Mouse (Mus musculus) liver, adult 2 months (tissue): ENCODE data around the gene Aifm3. TPM values are rescaled to one million over a fixed set of nuclear protein-coding genes. Genes with fewer than 3 reads are reported as not detected.
A peak's percentile ranks its signal among the peaks of the same experiment; 100 is the strongest.
"Not testable (repeated sequence)": the region's sequence is repeated elsewhere in the genome, so short reads cannot be mapped to it uniquely, and the experiment has no call there.

Experiments
- DNase-seq: peaks from one replicate; pipeline ENCODE4 v3.0.0-alpha.2; 2011; ENCODE audit warnings: low read depth, low spot score; ENCODE audit errors: extremely low read depth
- H3K27ac ChIP-seq: fragments of 200-500 bp; replicated peaks from 2 replicates; pipeline ENCODE4 v1.5.1; 2012; ENCODE audit warnings: low read depth, mild to moderate bottlenecking, control low read depth, inconsistent platforms, low read length; ENCODE audit not compliant: insufficient read depth
- H3K27me3 ChIP-seq: fragments of 200-500 bp; 2 replicates; pipeline ENCODE4 v1.6.1; 2012; ENCODE audit warnings: mild to moderate bottlenecking, moderate library complexity, low read length, inconsistent platforms; ENCODE audit not compliant: control insufficient read depth, insufficient read depth
- H3K36me3 ChIP-seq: fragments of 200-500 bp; 2 replicates; pipeline ENCODE4 v1.6.1; 2012; ENCODE audit warnings: low read length, inconsistent platforms; ENCODE audit not compliant: control insufficient read depth, insufficient read depth
- H3K4me1 ChIP-seq: fragments of 200-500 bp; 2 replicates; pipeline ENCODE4 v1.6.1; 2011; ENCODE audit warnings: low read length; ENCODE audit not compliant: control insufficient read depth, insufficient read depth
- H3K4me3 ChIP-seq: fragments of 200-500 bp; 2 replicates; pipeline ENCODE4 v1.5.1; 2011; ENCODE audit warnings: low read depth, mild to moderate bottlenecking, control low read depth, low read length, moderate library complexity; ENCODE audit not compliant: insufficient read depth
- H3K79me2 ChIP-seq: fragments of 200-500 bp; 2 replicates; pipeline ENCODE4 v1.6.1; 2012; ENCODE audit warnings: inconsistent platforms, mild to moderate bottlenecking, low read length, moderate library complexity; ENCODE audit not compliant: control insufficient read depth, insufficient read depth
- H3K9ac ChIP-seq: fragments of 200-500 bp; 2 replicates; pipeline ENCODE4 v1.6.1; 2012; ENCODE audit warnings: low read depth, mild to moderate bottlenecking, control low read depth, inconsistent platforms, low read length
- CTCF ChIP-seq: fragments of 200-500 bp; IDR thresholded peaks from 2 replicates; pipeline ENCODE4 v1.5.1; 2011; ENCODE audit warnings: low read depth, low read length, control low read depth
- POLR2A ChIP-seq: fragments of 200-500 bp; IDR thresholded peaks from 2 replicates; pipeline ENCODE4 v1.6.1; 2011; ENCODE audit warnings: low read length, control low read depth; ENCODE audit not compliant: insufficient read depth; ENCODE audit errors: extremely low read depth
- WGBS: fragments of 180-500 bp; shearing (Covaris S2); methylation state at CpG from one replicate; pipeline ENCODE4 v1.1.7; 2018; 5-methylcytosine and 5-hydroxymethylcytosine counted together
- polyA plus RNA-seq: library from polyadenylated mRNA; depleted of rRNA; stranded (reverse); fragments of >200 nt; gene quantifications from 2 replicates; pipeline ENCODE4 v1.2.3, GENCODE M21; 2012; rRNA removed
- total RNA-seq: library from RNA; depleted of rRNA; stranded (reverse); fragments of >200 nt; gene quantifications from 2 replicates; pipeline ENCODE4 v1.2.3, GENCODE M21; 2014; rRNA removed

Aifm3 gene
- total and polyA plus RNA-seq, 2 experiments, result 1.4 to 3.5 TPM

DNA sequence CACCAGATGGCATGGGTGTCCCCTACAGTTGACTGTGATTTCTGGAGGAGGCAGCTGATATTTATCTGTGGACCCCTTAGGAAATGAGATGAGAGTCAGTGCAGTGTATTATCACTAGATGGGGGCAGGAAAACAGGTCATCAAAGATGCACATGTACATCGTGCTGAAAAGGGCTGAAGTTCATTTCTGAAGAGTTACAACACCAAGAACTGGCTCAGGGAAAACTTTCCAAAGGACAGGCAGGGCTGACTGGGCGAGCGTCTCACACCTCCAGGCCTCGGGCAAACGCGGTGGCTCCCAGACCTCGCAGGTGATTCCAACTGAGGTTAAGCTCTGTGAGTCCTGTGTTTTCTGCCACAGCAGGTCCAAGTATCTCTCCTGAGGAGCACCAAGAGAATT, 63.4 kb downstream of the Aifm3 start:
- WGBS, result 20% methylated on average over 7 of the region's 7 CpGs
- H3K27me3 ChIP-seq, result no peaks in the 10 kb centered on the region

DNA sequence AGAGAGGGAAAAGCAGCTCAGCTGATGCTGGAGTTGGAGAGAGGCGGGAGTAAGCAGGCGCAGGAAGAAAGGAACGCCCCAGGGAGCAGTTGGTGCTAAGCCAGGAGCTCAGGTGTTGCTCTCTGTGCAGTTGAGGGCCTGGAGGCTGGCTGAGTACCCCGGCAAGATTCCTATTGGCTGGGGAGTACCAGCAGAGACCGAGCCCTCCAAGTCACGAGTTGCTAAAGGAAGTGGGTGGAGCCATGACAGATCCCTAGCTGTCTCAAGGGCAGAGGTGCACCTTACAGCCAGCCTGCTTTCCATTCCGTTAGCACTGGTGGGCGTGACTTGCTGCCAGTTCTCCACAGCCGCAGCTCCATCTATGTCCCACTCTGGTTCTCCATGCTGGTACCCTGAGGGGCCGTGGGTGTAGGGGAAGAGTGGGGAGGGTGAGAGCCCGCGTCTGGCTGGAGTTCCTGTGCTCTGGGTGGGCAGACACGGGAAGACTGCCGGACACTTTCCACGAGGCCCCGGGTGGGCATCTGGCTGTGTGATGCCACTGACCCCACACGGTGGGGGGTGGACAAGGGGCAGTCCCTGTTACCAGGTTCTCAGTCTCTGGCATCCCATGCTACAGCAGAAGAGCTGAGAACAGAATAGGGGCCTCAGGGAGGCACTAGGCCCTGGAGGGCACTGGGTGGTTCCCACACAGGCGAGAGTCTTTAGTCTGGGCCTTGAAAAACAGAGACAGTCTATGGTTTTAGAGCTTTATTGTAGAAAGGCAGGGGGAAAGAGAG, 64.7 kb downstream of the Aifm3 start:
- H3K4me1 ChIP-seq, result peaks cover 17% of the 10 kb centered on the region
- peak overlapping the region; percentile 32; the same call in 1 of the 2 replicates for H3K4me3 ChIP-seq
- DNase-seq, result no peak
- H3K27me3 ChIP-seq, result 0 out of 2 replicates have a peak, but pooled peaks cover 2% of the 10 kb centered on the region
- H3K9ac ChIP-seq, result 0 out of 2 replicates have a peak overlapping the region, but pooled peaks have one; percentile 25
- TF ChIP-seq POLR2A (0 out of 2 replicates have a peak, but pooled peaks have one; percentile 9), CTCF (no peak)
- 53% methylated on average over 18 of the region's 18 CpGs for WGBS
- no peak overlapping the region for H3K27ac ChIP-seq
- H3K79me2 ChIP-seq, result no peaks in the 10 kb centered on the region
- H3K36me3 ChIP-seq, result no peaks in the 10 kb centered on the region

More for the DNA sequence above, 63.4 kb downstream of the Aifm3 start:
- Histone ChIP-seq H3K4me3 (no peak overlapping the region), H3K79me2 (no peaks in the 10 kb centered on the region), H3K4me1 (peaks cover 17% of the 10 kb centered on the region), H3K36me3 (no peaks in the 10 kb centered on the region), H3K9ac (no peak overlapping the region), H3K27ac (peak overlapping the region; percentile 28; the same call in 1 of the 2 replicates)
- TF ChIP-seq CTCF (no peak), POLR2A (no peak)
- peak; percentile 72 for DNase-seq

GRCm38 (mm10) chr16:17554702-17555101, 65.3 kb downstream of the Aifm3 start:
- DNase-seq, H3K4me3 ChIP-seq, H3K79me2 ChIP-seq, H3K27me3 ChIP-seq, H3K9ac ChIP-seq, H3K27ac ChIP-seq, H3K36me3 ChIP-seq: not testable (repeated sequence)
- 86% methylated on average over 4 of the region's 4 CpGs for WGBS
- H3K4me1 ChIP-seq, result peaks cover 17% of the 10 kb centered on the region

DNA sequence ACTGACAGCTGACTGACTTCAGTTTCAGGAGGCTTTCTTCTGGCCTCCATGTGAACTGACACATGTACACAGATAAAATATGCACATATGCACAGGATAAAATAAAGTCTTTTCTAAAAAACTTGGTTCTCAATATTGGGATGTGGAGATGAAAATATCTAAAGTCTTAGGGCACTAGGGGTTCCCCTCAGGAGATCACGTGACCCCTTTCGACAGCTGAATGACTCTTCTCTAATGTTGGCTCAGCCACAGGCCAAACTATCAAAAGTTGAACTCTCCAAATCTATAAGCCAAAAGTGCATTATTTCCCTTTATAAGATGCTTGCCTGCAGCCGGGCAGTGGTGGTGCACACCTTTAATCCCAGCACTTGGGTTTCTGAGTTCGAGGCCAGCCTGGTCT, 66.8 kb downstream of the Aifm3 start:
- no peak overlapping the region for H3K27ac ChIP-seq
- H3K79me2 ChIP-seq, result no peaks in the 10 kb centered on the region
- H3K9ac ChIP-seq, result no peak overlapping the region
- H3K36me3 ChIP-seq, result no peaks in the 10 kb centered on the region
- DNase-seq, result no peak
- 0 out of 2 replicates have a peak, but pooled peaks cover 2% of the 10 kb centered on the region for H3K27me3 ChIP-seq
- peaks cover 13% of the 10 kb centered on the region for H3K4me1 ChIP-seq
- TF ChIP-seq POLR2A (no peak), CTCF (no peak)
- WGBS, result 84% methylated on average over 4 of the region's 4 CpGs
- no peak overlapping the region for H3K4me3 ChIP-seq

- TF ChIP-seq POLR2A (no peak), CTCF (no peak)
- no peak for DNase-seq
- no peaks in the 10 kb centered on the region for H3K79me2 ChIP-seq
- H3K4me1 ChIP-seq, result peaks cover 13% of the 10 kb centered on the region
- H3K27me3 ChIP-seq, result 0 out of 2 replicates have a peak, but pooled peaks cover 2% of the 10 kb centered on the region
- no peaks in the 10 kb centered on the region for H3K36me3 ChIP-seq
- H3K27ac ChIP-seq, result no peak overlapping the region
- no peak overlapping the region for H3K9ac ChIP-seq
- 60% methylated on average over 4 of the region's 4 CpGs for WGBS
- no peak overlapping the region for H3K4me3 ChIP-seq
These were observed 67.5 kb downstream of the Aifm3 start for GRCm38 (mm10) chr16:17556907-17557306.

Other genes starting within 250 kb of the Aifm3 start
- 0.37 and 0.87 TPM in 2 replicates for gene Tmem191c, start 213.5 kb upstream of the Aifm3 start, total RNA-seq
- gene Tmem191c, start 213.5 kb upstream of the Aifm3 start, polyA plus RNA-seq, result 0.97 and 1.4 TPM in 2 replicates
- gene Serpind1, start 158.2 kb upstream of the Aifm3 start, total RNA-seq, result 636 and 666 TPM in 2 replicates
- 368 and 398 TPM in 2 replicates for gene Serpind1, start 158.2 kb upstream of the Aifm3 start, polyA plus RNA-seq
- 15.9 and 18.8 TPM in 2 replicates for gene Snap29, start 83.6 kb upstream of the Aifm3 start, total RNA-seq
- gene Snap29, start 83.6 kb upstream of the Aifm3 start, polyA plus RNA-seq, result 3.9 and 4.2 TPM in 2 replicates
- gene Pi4ka, start 83.3 kb upstream of the Aifm3 start, total RNA-seq, result 17.9 and 25.8 TPM in 2 replicates
- 18.0 and 21.4 TPM in 2 replicates for gene Pi4ka, start 83.3 kb upstream of the Aifm3 start, polyA plus RNA-seq
- gene Crkl, start 37.6 kb upstream of the Aifm3 start, total RNA-seq, result 9.6 and 15.2 TPM in 2 replicates
- gene Crkl, start 37.6 kb upstream of the Aifm3 start, polyA plus RNA-seq, result 28.0 and 28.8 TPM in 2 replicates
- gene Lztr1, start 19.1 kb downstream of the Aifm3 start, total RNA-seq, result 39.0 and 53.0 TPM in 2 replicates
- 83.5 and 96.7 TPM in 2 replicates for gene Lztr1, start 19.1 kb downstream of the Aifm3 start, polyA plus RNA-seq
- gene Thap7, start 41.5 kb downstream of the Aifm3 start, total RNA-seq, result 15.1 and 18.8 TPM in 2 replicates
- 47.9 and 49.2 TPM in 2 replicates for gene Thap7, start 41.5 kb downstream of the Aifm3 start, polyA plus RNA-seq
- gene Lrrc74b, start 71.6 kb downstream of the Aifm3 start, total RNA-seq, result not detected in 2 replicates
- gene Lrrc74b, start 71.6 kb downstream of the Aifm3 start, polyA plus RNA-seq, result not detected in 2 replicates
- gene P2rx6, start 72.3 kb downstream of the Aifm3 start, total RNA-seq, result under 0.01 TPM in 1 of 2 replicates, not detected in the other
- gene P2rx6, start 72.3 kb downstream of the Aifm3 start, polyA plus RNA-seq, result 0.12 TPM in 1 of 2 replicates, not detected in the other
- gene Slc7a4, start 93.6 kb downstream of the Aifm3 start, total RNA-seq, result 0.74 TPM in 2 replicates
- gene Slc7a4, start 93.6 kb downstream of the Aifm3 start, polyA plus RNA-seq, result 1.9 and 5.3 TPM in 2 replicates
- 3.6 and 6.0 TPM in 2 replicates for gene Smpd4, start 129.7 kb downstream of the Aifm3 start, total RNA-seq
- 15.2 and 26.9 TPM in 2 replicates for gene Smpd4, start 129.7 kb downstream of the Aifm3 start, polyA plus RNA-seq
- gene Ccdc74a, start 156.9 kb downstream of the Aifm3 start, total RNA-seq, result not detected in 2 replicates
- gene Ccdc74a, start 156.9 kb downstream of the Aifm3 start, polyA plus RNA-seq, result not detected in 2 replicates
- 14.8 and 23.4 TPM in 2 replicates for gene Med15, start 243.3 kb downstream of the Aifm3 start, total RNA-seq
- 32.6 and 49.7 TPM in 2 replicates for gene Med15, start 243.3 kb downstream of the Aifm3 start, polyA plus RNA-seq